Mouse (Mus musculus): ENCODE measurements at regions not wholly inside any gene's neighbourhood (a gene's known extent, or its start where the extent isn't known, plus 50 kb on each side); places are given as distances from the start of the nearest gene placed in this dataset.
A peak's percentile ranks its signal among the peaks of the same experiment; 100 is the strongest.
"Not testable (repeated sequence)": the region's sequence is repeated elsewhere in the genome, so short reads cannot be mapped to it uniquely, and the experiment has no call there.

GRCm38 (mm10) chr3:157371509-157371908 lies 162.5 kb upstream of the Zranb2 start:
- DNase-seq (ENCODE audit: low spot score), result no peak

- DNase-seq (ENCODE audit: low spot score), result no peak
Measured at GRCm38 (mm10) chr3:157373333-157373732, 160.6 kb upstream of the Zranb2 start.

GRCm38 (mm10) chr3:157374178-157374577 lies 159.8 kb upstream of the Zranb2 start:
- no peak for DNase-seq (ENCODE audit: low spot score)

- DNase-seq (ENCODE audit: low spot score), result no peak
Measured at GRCm38 (mm10) chr3:157377531-157377930, 156.4 kb upstream of the Zranb2 start.

- no peak for DNase-seq (ENCODE audit: low spot score)
Measured at GRCm38 (mm10) chr3:157378127-157378526, 155.8 kb upstream of the Zranb2 start.

- no peak for DNase-seq (ENCODE audit: low spot score)
Measured at GRCm38 (mm10) chr3:157391835-157392234, 142.1 kb upstream of the Zranb2 start.

GRCm38 (mm10) chr3:157393903-157394302 lies 140.1 kb upstream of the Zranb2 start:
- DNase-seq (ENCODE audit: low spot score), result no peak

GRCm38 (mm10) chr3:157399909-157400308 lies 134.1 kb upstream of the Zranb2 start:
- DNase-seq (ENCODE audit: low spot score), result no peak

- no peak for DNase-seq (ENCODE audit: low spot score)
Measured at GRCm38 (mm10) chr3:157404054-157404453, 129.9 kb upstream of the Zranb2 start.

- DNase-seq (ENCODE audit: low spot score), result not testable (repeated sequence)
Measured at GRCm38 (mm10) chr3:157423447-157423846, 110.5 kb upstream of the Zranb2 start.

GRCm38 (mm10) chr3:157426720-157427119 lies 107.2 kb upstream of the Zranb2 start:
- no peak for DNase-seq (ENCODE audit: low spot score)

GRCm38 (mm10) chr3:157449794-157450193 lies 84.2 kb upstream of the Zranb2 start:
- DNase-seq (ENCODE audit: low spot score), result peak; percentile 6

GRCm38 (mm10) chr3:157471600-157471999 lies 62.4 kb upstream of the Zranb2 start:
- DNase-seq (ENCODE audit: low spot score), result no peak

- no peak for DNase-seq (ENCODE audit: low spot score)
Measured at GRCm38 (mm10) chr3:157472674-157473073, 61.3 kb upstream of the Zranb2 start.

- no peak for DNase-seq (ENCODE audit: low spot score)
Measured at GRCm38 (mm10) chr3:157477731-157478130, 56.2 kb upstream of the Zranb2 start.

All from urinary bladder, postnatal 14 days (tissue).